9 mouse cellular contexts compared by ENCODE assay signal in genomic region chr4:45142411-45142810, GRCm38 (mm10). TPM values are rescaled to one million over a fixed set of nuclear protein-coding genes. Genes with fewer than 3 reads are reported as not detected.
DNase-seq lines count a peak whose midpoint lies in the region; ATAC-seq lines count a peak whose summit lies in the region.
"Had no signal": no experiment of that assay in that cellular context is flagged by ENCODE, and none has a peak within 500 bp of the region (broad histone marks: within the 10 kb centered on the region; RNA-seq: fewer than 3 reads in every experiment).

No protein-coding gene starts in this region.

- DNase-seq in left cerebral cortex, postnatal 4 days, result peak; percentile 46
- no peak for DNase-seq in left cerebral cortex, postnatal 10 days (ENCODE audit: extremely low spot score in 1 of 2, low spot score in 2 of 2)
- peak; percentile 35 to 40 for DNase-seq in layer of hippocampus, adult 8-10 months (ENCODE audit: low spot score in 2 of 2)
- no peak for DNase-seq in B cell, adult 2 months
- DNase-seq in thymus, postnatal 4 days, result no peak

- no peaks in the 10 kb centered on the region for H3K9me3 ChIP-seq in embryonic facial prominence, embryonic 15.5 days (replicated peaks)
- H3K9me3 ChIP-seq in neural tube, embryonic 14.5 days (ENCODE audit: control insufficient read depth, low read length), result no peaks in the 10 kb centered on the region

- ATAC-seq in embryonic facial prominence, embryonic 15.5 days (ENCODE audit: insufficient number of reproducible peaks, low FRiP score, low TSS enrichment, low read depth), result peak; percentile 78
- peak; percentile 41; the same call in 1 of the 2 replicates for ATAC-seq in neural tube, embryonic 14.5 days (ENCODE audit: low read depth)
- ATAC-seq in frontal cortex, adult (ENCODE audit: low TSS enrichment), result no peak

- H3K27me3 ChIP-seq in embryonic facial prominence, embryonic 15.5 days, result peaks cover 3% of the 10 kb centered on the region; the same call in 1 of the 2 replicates
- no peaks in the 10 kb centered on the region for H3K27me3 ChIP-seq in neural tube, embryonic 14.5 days (ENCODE audit: control insufficient read depth, insufficient read depth, low read length)

- no peaks in the 10 kb centered on the region for H3K36me3 ChIP-seq in embryonic facial prominence, embryonic 15.5 days
- H3K36me3 ChIP-seq in neural tube, embryonic 14.5 days (ENCODE audit: control insufficient read depth, insufficient read depth, low read length), result no peaks in the 10 kb centered on the region

- H3K4me1 ChIP-seq in embryonic facial prominence, embryonic 15.5 days, result peaks cover 9% of the 10 kb centered on the region; the same call in 1 of the 2 replicates
- 0 out of 2 replicates have a peak, but pooled peaks cover 5% of the 10 kb centered on the region for H3K4me1 ChIP-seq in neural tube, embryonic 14.5 days (ENCODE audit: control insufficient read depth, insufficient read depth, low read length)

- WGBS in embryonic facial prominence, embryonic 15.5 days, result 19% methylated on average over 11 of the region's 11 CpGs
- WGBS in neural tube, embryonic 14.5 days, result 51% methylated on average over 11 of the region's 11 CpGs

- no peak overlapping the region for H3K4me3 ChIP-seq in embryonic facial prominence, embryonic 15.5 days (replicated peaks)
- H3K4me3 ChIP-seq in neural tube, embryonic 14.5 days (ENCODE audit: low read depth, low read length), result no peak overlapping the region
- H3K4me3 ChIP-seq: left cerebral cortex, adult 2 months had no signal

- H3K9ac ChIP-seq in embryonic facial prominence, embryonic 15.5 days, result no peak overlapping the region
- H3K9ac ChIP-seq in neural tube, embryonic 14.5 days (replicated peaks; ENCODE audit: low read depth, low read length), result no peak overlapping the region

- no peak overlapping the region for H3K4me2 ChIP-seq in embryonic facial prominence, embryonic 15.5 days (replicated peaks)
- H3K4me2 ChIP-seq in neural tube, embryonic 14.5 days (ENCODE audit: low read depth, low read length), result no peak overlapping the region

- H3K27ac ChIP-seq in embryonic facial prominence, embryonic 15.5 days (replicated peaks), result no peak overlapping the region
- H3K27ac ChIP-seq in neural tube, embryonic 14.5 days (ENCODE audit: low read depth, low read length), result no peak overlapping the region
- H3K27ac ChIP-seq: left cerebral cortex, adult 2 months had no signal

- intact Hi-C loops in left cerebral cortex, postnatal 4 days (cut with DNase I), result no loop called here
- intact Hi-C loops in left cerebral cortex, postnatal 10 days (cut with DNase I), result no loop called here

RNA-seq across cellular contexts. Expression of gene Tomm5, which starts 34.5 kb away (rescaled TPM):
- total RNA-seq in left cerebral cortex, postnatal 4 days (2021), result 10 to 100 TPM; 54.3 to 60.2 TPM
- total RNA-seq in left cerebral cortex, postnatal 10 days (2021), result 10 to 100 TPM; 67.9 to 69.3 TPM
- 192 and 221 TPM in 2 replicates for polyA plus RNA-seq in embryonic facial prominence, embryonic 15.5 days (2015; fragmentation: Nextera tagmentation; extraction: Ambion mirVana)
- total RNA-seq in layer of hippocampus, adult 8-10 months (2022), result 10 to 100 TPM; 56.8 to 69.2 (median 64.7) TPM
- 161 and 166 TPM in 2 replicates for polyA plus RNA-seq in neural tube, embryonic 14.5 days (2014; fragmentation: Nextera tagmentation; extraction: Ambion mirVana)

RNA-seq across cellular contexts. Expression of gene Frmpd1, which starts 42.3 kb away (rescaled TPM):
- total RNA-seq in left cerebral cortex, postnatal 4 days (2021), result 10 to 100 TPM; 16.5 to 18.5 TPM
- 10 to 100 TPM; 13.5 to 18.5 TPM for total RNA-seq in left cerebral cortex, postnatal 10 days (2021)
- polyA plus RNA-seq in embryonic facial prominence, embryonic 15.5 days (2015; fragmentation: Nextera tagmentation; extraction: Ambion mirVana), result 4.1 and 4.5 TPM in 2 replicates
- 10 to 100 TPM; 10.0 to 14.9 (median 12.5) TPM for total RNA-seq in layer of hippocampus, adult 8-10 months (2022)
- polyA plus RNA-seq in neural tube, embryonic 14.5 days (2014; fragmentation: Nextera tagmentation; extraction: Ambion mirVana), result 2.2 and 2.9 TPM in 2 replicates

RNA-seq across cellular contexts. Expression of gene Fbxo10, which starts 58.0 kb away (rescaled TPM):
- 10 to 100 TPM; 29.6 to 30.8 TPM for total RNA-seq in left cerebral cortex, postnatal 4 days (2021)
- 10 to 100 TPM; 30.3 to 31.3 TPM for total RNA-seq in left cerebral cortex, postnatal 10 days (2021)
- 20.0 and 20.5 TPM in 2 replicates for polyA plus RNA-seq in embryonic facial prominence, embryonic 15.5 days (2015; fragmentation: Nextera tagmentation; extraction: Ambion mirVana)
- total RNA-seq in layer of hippocampus, adult 8-10 months (2022), result 10 to 100 TPM; 40.8 to 49.0 (median 45.1) TPM
- 12.9 and 14.5 TPM in 2 replicates for polyA plus RNA-seq in neural tube, embryonic 14.5 days (2014; fragmentation: Nextera tagmentation; extraction: Ambion mirVana)

Comparison
In these comparisons a context has a peak if more than half of its experiments do, and no peak if none do; other contexts are left out.
1. DNase-seq: peak in left cerebral cortex, postnatal 4 days (single experiment) and layer of hippocampus, adult 8-10 months (2 of 2); none in left cerebral cortex, postnatal 10 days (0 of 2), B cell, adult 2 months (0 of 2) and thymus, postnatal 4 days (single experiment).